Mouse (Mus musculus) C2C12 (cell line): ENCODE measurements around the gene Ppp1r37. TPM values are rescaled to one million over a fixed set of nuclear protein-coding genes. Genes with fewer than 3 reads are reported as not detected.

Experiments
- H3K27me3 ChIP-seq: one replicate; pipeline ENCODE4 v1.6.1; 2011; ENCODE audit not compliant: control insufficient read depth, insufficient read depth, insufficient read length
- H3K36me3 ChIP-seq: one replicate; pipeline ENCODE4 v1.6.1; 2011; ENCODE audit not compliant: control insufficient read depth, insufficient read depth
- H3K4me3 ChIP-seq: one replicate; pipeline ENCODE4 v1.5.1; 2011; ENCODE audit warnings: mild to moderate bottlenecking, control low read depth; ENCODE audit not compliant: poor library complexity, insufficient read depth, severe bottlenecking
- H3K79me2 ChIP-seq: one replicate; pipeline ENCODE4 v1.6.1; 2011; ENCODE audit not compliant: control insufficient read depth, insufficient read depth
- H3K79me3 ChIP-seq: one replicate; pipeline ENCODE4 v1.6.1; 2011; ENCODE audit warnings: low read depth, control low read depth
- H3ac ChIP-seq: one replicate; pipeline ENCODE3; 2011; ENCODE audit warnings: low read depth; ENCODE audit not compliant: control insufficient read depth, insufficient read length
- CEBPB ChIP-seq: IDR thresholded peaks from one replicate; pipeline ENCODE4 v1.6.1; 2011; ENCODE audit warnings: low read depth, mild to moderate bottlenecking, control low read depth, moderate library complexity
- CTCF ChIP-seq: IDR thresholded peaks from one replicate; pipeline ENCODE4 v1.5.1; 2011; ENCODE audit not compliant: control insufficient read depth, insufficient read depth, insufficient read length
- FOSL1 ChIP-seq: IDR thresholded peaks from one replicate; pipeline ENCODE4 v1.8.0; 2011; ENCODE audit warnings: mild to moderate bottlenecking, low read length; ENCODE audit not compliant: poor library complexity, insufficient read depth, severe bottlenecking
- MAX ChIP-seq: IDR thresholded peaks from one replicate; pipeline ENCODE4 v1.6.1; 2011; ENCODE audit warnings: mild to moderate bottlenecking, control low read depth
- MYOD1 ChIP-seq: IDR thresholded peaks from one replicate; pipeline ENCODE4 v1.6.1; 2011; ENCODE audit warnings: low read depth; ENCODE audit not compliant: control insufficient read depth, insufficient read length
- MYOG ChIP-seq: IDR thresholded peaks from one replicate; pipeline ENCODE4 v1.6.1; 2011; ENCODE audit not compliant: control insufficient read depth, insufficient read length; ENCODE audit errors: extremely low read depth
- USF1 ChIP-seq: IDR thresholded peaks from one replicate; pipeline ENCODE4 v1.6.1; 2011; ENCODE audit warnings: low read depth, mild to moderate bottlenecking, control low read depth, moderate library complexity
- polyA plus RNA-seq: library from polyadenylated mRNA; unstranded; fragments of >200 nt; fragmentation: generic; extraction: Trizol; gene quantifications from one replicate; pipeline ENCODE4 v1.2.1, GENCODE M21; 2012; ENCODE audit warnings: missing spikeins

The Ppp1r37 gene
- polyA plus RNA-seq, 1 experiment = 32.6 TPM

DNA sequence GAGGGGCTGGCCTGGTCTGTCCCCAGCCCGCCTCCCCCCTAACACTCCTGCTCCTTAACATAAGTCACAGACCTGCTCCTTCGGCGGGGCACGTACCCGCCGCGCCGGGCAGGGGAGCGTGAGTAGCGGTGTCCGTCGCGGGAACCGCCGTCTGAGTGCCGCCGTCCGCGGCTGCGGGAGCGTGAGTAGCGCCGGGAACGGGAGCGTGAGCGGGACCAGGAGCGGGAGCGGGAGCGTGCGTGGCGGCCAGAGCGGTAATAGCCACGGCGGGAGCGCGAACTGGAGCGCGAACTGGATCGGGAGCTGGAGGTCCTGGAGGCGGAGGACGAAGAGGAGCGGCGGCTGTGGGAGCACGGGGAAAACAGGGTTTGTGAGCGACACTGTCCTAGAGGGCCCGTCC, 23.4 kb upstream of the Ppp1r37 start:
- TF ChIP-seq CEBPB (no peak), USF1 (no peak), MYOD1 (no peak), MYOG (no peak), FOSL1 (no peak), MAX (no peak), CTCF (no peak)
- no peak overlapping the region for H3K4me3 ChIP-seq
- no peaks in the 10 kb centered on the region for H3K79me3 ChIP-seq
- H3K27me3 ChIP-seq = no peaks in the 10 kb centered on the region
- H3K36me3 ChIP-seq = peaks cover 25% of the 10 kb centered on the region
- no peak overlapping the region for H3ac ChIP-seq
- H3K79me2 ChIP-seq = no peaks in the 10 kb centered on the region

- Histone ChIP-seq H3K27me3 (no peaks in the 10 kb centered on the region), H3K36me3 (peaks cover 5% of the 10 kb centered on the region), H3K4me3 (no peak overlapping the region), H3K79me3 (no peaks in the 10 kb centered on the region), H3K79me2 (no peaks in the 10 kb centered on the region), H3ac (no peak overlapping the region)
- TF ChIP-seq CTCF (no peak), MYOD1 (no peak), USF1 (no peak), MYOG (no peak), MAX (no peak), CEBPB (no peak)
These were observed 17.8 kb upstream of the Ppp1r37 start for GRCm38 (mm10) chr7:19580634-19581033.

- Histone ChIP-seq H3K27me3 (no peaks in the 10 kb centered on the region), H3K79me3 (no peaks in the 10 kb centered on the region), H3K36me3 (peaks cover 5% of the 10 kb centered on the region), H3ac (no peak overlapping the region), H3K79me2 (no peaks in the 10 kb centered on the region), H3K4me3 (no peak overlapping the region)
- TF ChIP-seq MYOG (no peak), FOSL1 (no peak), CTCF (no peak), USF1 (no peak), CEBPB (no peak), MYOD1 (no peak), MAX (no peak)
These were observed 16.9 kb upstream of the Ppp1r37 start for GRCm38 (mm10) chr7:19579751-19580150.

DNA sequence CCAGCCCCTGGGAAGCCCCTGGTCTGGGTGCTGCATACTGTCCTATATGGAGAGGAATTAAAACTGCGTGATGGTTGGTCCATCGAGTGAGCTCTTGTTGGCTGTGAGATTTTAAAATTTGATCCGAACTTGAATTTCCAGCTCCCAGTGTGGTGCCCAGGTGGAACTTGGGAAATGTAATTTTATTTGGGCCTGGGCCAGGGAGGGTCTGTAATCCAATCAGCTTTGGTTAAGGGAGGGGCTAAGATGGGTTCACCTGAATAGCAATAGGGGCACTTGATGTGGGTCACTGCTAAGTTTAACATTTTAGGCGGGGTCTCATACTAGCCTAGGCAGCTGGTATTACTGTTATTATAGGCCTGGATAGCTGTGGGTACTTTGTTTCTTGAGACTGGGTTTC, 15.6 kb upstream of the Ppp1r37 start:
- Histone ChIP-seq H3K27me3 (no peaks in the 10 kb centered on the region), H3K79me2 (no peaks in the 10 kb centered on the region), H3K36me3 (no peaks in the 10 kb centered on the region), H3K4me3 (peak overlapping the region; percentile 29), H3ac (no peak overlapping the region), H3K79me3 (no peaks in the 10 kb centered on the region)
- TF ChIP-seq MYOD1 (no peak), USF1 (no peak), CEBPB (no peak), MAX (no peak), FOSL1 (no peak), CTCF (no peak), MYOG (no peak)

DNA sequence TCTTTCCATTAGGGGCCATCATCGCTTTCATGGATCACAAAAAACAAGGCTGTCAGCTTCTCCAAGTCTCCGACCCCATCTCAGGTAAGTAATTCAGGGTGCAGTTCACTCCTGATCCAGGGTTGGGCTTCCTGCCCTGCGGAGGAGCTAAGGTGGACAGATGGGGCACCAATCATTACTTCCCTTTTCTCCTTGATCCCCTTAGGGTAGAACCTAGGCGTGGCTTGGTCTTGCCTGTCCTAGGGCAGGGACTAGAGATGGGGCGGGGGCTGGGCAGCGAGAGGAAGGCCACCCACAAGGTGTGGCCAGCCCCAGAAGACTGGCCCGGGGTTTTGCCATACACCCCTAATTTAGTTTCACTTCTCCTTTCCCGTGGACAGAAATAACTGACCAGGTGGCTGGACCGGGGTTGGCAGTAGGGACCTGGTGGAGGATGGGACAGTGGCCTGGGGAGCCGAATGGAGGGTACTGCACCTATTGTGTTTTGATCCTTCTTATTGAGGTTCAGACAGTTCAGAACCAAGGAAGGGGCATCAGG, 15.1 kb upstream of the Ppp1r37 start:
- peak overlapping the region; percentile 29 for H3K4me3 ChIP-seq
- H3ac ChIP-seq = no peak overlapping the region
- no peaks in the 10 kb centered on the region for H3K27me3 ChIP-seq
- no peaks in the 10 kb centered on the region for H3K79me3 ChIP-seq
- TF ChIP-seq CTCF = no peak
- TF ChIP-seq USF1 = no peak
- TF ChIP-seq MAX = no peak
- no peak for TF ChIP-seq CEBPB
- no peak for TF ChIP-seq FOSL1
- TF ChIP-seq MYOG = no peak
- TF ChIP-seq MYOD1 = no peak
- H3K36me3 ChIP-seq = no peaks in the 10 kb centered on the region
- H3K79me2 ChIP-seq = peaks cover under 1% of the 10 kb centered on the region
